Mouse (Mus musculus) bone marrow macrophage, adult 2 months (primary cell): Measurements from ENCODE around the gene Tmem158.

Source experiments
- CTCF ChIP-seq: IDR thresholded peaks from 2 replicates; pipeline ENCODE4 v1.5.1; 2012; ENCODE audit warnings: low read depth, mild to moderate bottlenecking, low read length, moderate library complexity
- POLR2A ChIP-seq: IDR thresholded peaks from 2 replicates; pipeline ENCODE4 v1.6.1; 2012; ENCODE audit warnings: mild to moderate bottlenecking, low read depth, low read length, borderline replicate concordance

GRCm38 (mm10) chr9:123297862-123298261 lies 37.3 kb upstream of the Tmem158 start:
- no peak for TF ChIP-seq CTCF
- no peak for TF ChIP-seq POLR2A
